Mouse (Mus musculus) heart, postnatal 0 days (tissue): ENCODE data around the gene Rnf121.

Source experiments
- CTCF ChIP-seq: IDR thresholded peaks from 2 replicates; pipeline ENCODE4 v1.5.1; 2016; ENCODE audit warnings: antibody characterized with exemption, control low read depth, low read depth
- EP300 ChIP-seq: IDR thresholded peaks from 2 replicates; pipeline ENCODE4 v1.6.1; 2016; ENCODE audit warnings: antibody characterized with exemption, low read depth

DNA sequence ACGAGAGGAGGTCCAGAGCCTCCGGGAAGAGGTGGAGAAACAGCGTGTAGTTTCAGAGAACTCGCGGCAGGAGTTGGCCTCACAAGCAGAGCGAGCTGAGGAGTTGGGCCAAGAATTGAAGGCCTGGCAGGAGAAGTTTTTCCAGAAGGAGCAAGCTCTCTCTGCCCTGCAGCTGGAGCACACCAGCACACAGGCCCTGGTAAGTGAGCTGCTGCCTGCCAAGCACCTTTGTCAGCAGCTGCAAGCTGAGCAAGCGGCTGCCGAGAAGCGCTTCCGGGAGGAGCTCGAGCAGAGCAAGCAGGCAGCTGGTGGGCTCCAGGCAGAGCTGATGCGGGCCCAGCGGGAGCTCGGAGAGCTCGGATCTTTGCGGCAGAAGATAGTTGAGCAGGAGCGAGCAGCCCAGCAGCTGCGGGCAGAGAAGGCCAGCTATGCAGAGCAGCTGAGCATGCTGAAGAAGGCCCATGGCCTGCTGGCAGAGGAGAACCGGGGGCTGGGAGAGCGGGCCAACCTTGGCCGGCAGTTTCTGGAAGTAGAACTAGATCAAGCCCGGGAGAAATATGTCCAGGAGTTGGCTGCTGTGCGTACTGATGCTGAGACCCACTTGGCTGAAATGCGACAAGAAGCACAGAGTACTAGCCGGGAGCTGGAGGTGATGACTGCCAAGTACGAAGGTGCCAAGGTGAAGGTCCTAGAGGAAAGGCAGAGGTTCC is 64.2 kb downstream of the Rnf121 start:
- TF ChIP-seq EP300 (no peak), CTCF (no peak)
